Mouse (Mus musculus): ENCODE data around the gene Ntn3.

- TF ChIP-seq CTCF (IDR thresholded peaks at IDR 0.05; ENCODE audit: extremely low read depth, insufficient read depth, insufficient read length, insufficient replicate concordance) (no peak), POLR2A (IDR thresholded peaks at IDR 0.05; ENCODE audit: low read depth, low read length) (no peak)
These were observed 35.1 kb downstream of the Ntn3 start for GRCm38 (mm10) chr17:24174259-24174658.
